Mouse (Mus musculus): ENCODE measurements around the gene Col2a1.

- TF ChIP-seq CTCF (conservative IDR thresholded peaks at IDR 0.05 in 1 of 2, IDR thresholded peaks at IDR 0.05 in 1 of 2; ENCODE audit: low read depth in 2 of 2, low read length in 2 of 2) (no peak), EP300 (IDR thresholded peaks at IDR 0.05; ENCODE audit: low read length) (no peak), POLR2A (IDR thresholded peaks at IDR 0.05; ENCODE audit: low read depth, low read length) (no peak), CHD2 (IDR thresholded peaks at IDR 0.05; ENCODE audit: low read length) (no peak), NRF1 (IDR thresholded peaks at IDR 0.05; ENCODE audit: low read depth, low read length) (no peak), ZKSCAN1 (IDR thresholded peaks at IDR 0.05; ENCODE audit: borderline replicate concordance, low read depth, low read length) (no peak)
These were observed 17.4 kb upstream of the Col2a1 start for GRCm38 (mm10) chr15:98021886-98022285.
